Comparison of ENCODE assay signal across 16 mouse cellular contexts in genomic region chr3:96017461-96017860, GRCm38 (mm10). TPM values are rescaled to one million over a fixed set of nuclear protein-coding genes. Genes with fewer than 3 reads are reported as not detected.
DNase-seq lines count a peak whose midpoint lies in the region; ATAC-seq and TF ChIP-seq lines count a peak whose summit lies in the region.
"Had no signal": no experiment of that assay in that cellular context is flagged by ENCODE, and none has a peak within 500 bp of the region (broad histone marks: within the 10 kb centered on the region; RNA-seq: fewer than 3 reads in every experiment).

No protein-coding gene starts in this region.

- WGBS in stomach, postnatal 0 days, result 55% methylated on average over 5 of the region's 5 CpGs

- TF ChIP-seq EP300 in stomach, postnatal 0 days (optimal IDR thresholded peaks at IDR 0.05), result no peak

- H3K9ac ChIP-seq in stomach, postnatal 0 days (ENCODE audit: low read length), result no peak overlapping the region

- no peaks in the 10 kb centered on the region for H3K36me3 ChIP-seq in stomach, postnatal 0 days (ENCODE audit: control insufficient read depth, insufficient read depth, low read length)

- TF ChIP-seq POLR2A in bone marrow macrophage, adult 2 months (IDR thresholded peaks at IDR 0.05; ENCODE audit: borderline replicate concordance, low read depth, low read length), result no peak

- peak; percentile 79 for ATAC-seq in stomach, postnatal 0 days (ENCODE audit: low FRiP score, low TSS enrichment)
- ATAC-seq: midbrain, embryonic 16.5 days had no signal

- no peaks in the 10 kb centered on the region for H3K27me3 ChIP-seq in stomach, postnatal 0 days (ENCODE audit: control insufficient read depth, insufficient read depth, low read length)

- no peaks in the 10 kb centered on the region for H3K9me3 ChIP-seq in stomach, postnatal 0 days (ENCODE audit: control insufficient read depth, low read length)

- intact Hi-C loops in heart, postnatal 14 days (cut with DNase I), result no loop called here

- peak overlapping the region; percentile 56 for H3K27ac ChIP-seq in bone marrow macrophage, adult 2 months (ENCODE audit: insufficient read depth, low read depth, low read length)
- no peak overlapping the region for H3K27ac ChIP-seq in stomach, postnatal 0 days (replicated peaks)
- H3K27ac ChIP-seq: heart, adult 2 months had no signal

- no peak overlapping the region for H3K4me2 ChIP-seq in stomach, postnatal 0 days (replicated peaks; ENCODE audit: low read depth)

- H3K4me1 ChIP-seq in bone marrow macrophage, adult 2 months (ENCODE audit: control insufficient read depth, insufficient read depth, low read length), result peaks cover 32% of the 10 kb centered on the region
- H3K4me1 ChIP-seq in stomach, postnatal 0 days (replicated peaks; ENCODE audit: control insufficient read depth, insufficient read depth), result no peaks in the 10 kb centered on the region

- no peak overlapping the region for H3K4me3 ChIP-seq in bone marrow macrophage, adult 2 months (ENCODE audit: insufficient read depth, low read length)
- no peak overlapping the region for H3K4me3 ChIP-seq in stomach, postnatal 0 days (ENCODE audit: low read depth, low read length)
- H3K4me3 ChIP-seq: heart, adult 2 months had no signal

- DNase-seq in heart, postnatal 4 days, result peak; percentile 27
- DNase-seq in heart, postnatal 14 days, result no peak
- peak; percentile 12 for DNase-seq in urinary bladder, postnatal 25 days (ENCODE audit: low spot score)
- DNase-seq in urinary bladder, adult 18-20 months (ENCODE audit: low spot score in 2 of 2), result no peak
- DNase-seq in stomach, postnatal 0 days (ENCODE audit: low spot score), result no peak
- no peak for DNase-seq in c-Kit-positive CD71-positive TER-119-positive erythroid progenitor cells, embryonic 14.5 days (ENCODE audit: low spot score)
- no peak for DNase-seq in frontal cortex, postnatal 14 days (ENCODE audit: low spot score in 2 of 2)
- DNase-seq: adrenal gland, postnatal 10 days; cerebellum, adult 18-20 months; gastrocnemius, postnatal 10 days; heart, adult 2 months; kidney, postnatal 36 days; layer of hippocampus, adult 9-11 months; lung, postnatal 36 days had no signal

- TF ChIP-seq CTCF in bone marrow macrophage, adult 2 months (IDR thresholded peaks at IDR 0.05; ENCODE audit: low read depth, low read length), result no peak
- no peak for TF ChIP-seq CTCF in stomach, postnatal 0 days (IDR thresholded peaks at IDR 0.05; ENCODE audit: low read depth)

RNA-seq across cellular contexts. Expression of gene Plekho1, which starts 21.7 kb away (rescaled TPM):
- 100 to 1,000 TPM; 141 to 164 TPM for total RNA-seq in heart, postnatal 4 days (2021)
- total RNA-seq in heart, postnatal 14 days (2021), result 10 to 100 TPM; 92.3 to 93.0 TPM
- polyA plus RNA-seq in bone marrow macrophage, adult 2 months (2012; ENCODE audit: insufficient read depth, insufficient read length, missing spikeins), result 298 and 305 TPM in 2 replicates
- 26.1 and 30.6 TPM in 2 replicates for polyA plus RNA-seq in stomach, postnatal 0 days (2015; fragmentation: Nextera tagmentation; extraction: Ambion mirVana)

RNA-seq across cellular contexts. Expression of gene Vps45, which starts 40.8 kb away (rescaled TPM):
- 10 to 100 TPM; 33.7 to 34.5 TPM for total RNA-seq in heart, postnatal 4 days (2021)
- 10 to 100 TPM; 27.7 to 29.7 TPM for total RNA-seq in heart, postnatal 14 days (2021)
- polyA plus RNA-seq in bone marrow macrophage, adult 2 months (2012; ENCODE audit: insufficient read depth, insufficient read length, missing spikeins), result 18.6 and 22.9 TPM in 2 replicates
- polyA plus RNA-seq in stomach, postnatal 0 days (2015; fragmentation: Nextera tagmentation; extraction: Ambion mirVana), result 28.0 and 32.1 TPM in 2 replicates

Comparison
In these comparisons a context has a peak if more than half of its experiments do, and no peak if none do; other contexts are left out.
1. DNase-seq: peak in heart, postnatal 4 days (single experiment) and urinary bladder, postnatal 25 days (single experiment); none in heart, postnatal 14 days (0 of 2), urinary bladder, adult 18-20 months (0 of 2), stomach, postnatal 0 days (single experiment), c-Kit-positive CD71-positive TER-119-positive erythroid progenitor cells, embryonic 14.5 days (single experiment) and frontal cortex, postnatal 14 days (0 of 2).